Mouse (Mus musculus) forebrain, embryonic 11.5 days (tissue): ENCODE results near the gene Endov. TPM values are rescaled to one million over a fixed set of nuclear protein-coding genes. Genes with fewer than 3 reads are reported as not detected.

Experiments
- ATAC-seq: fragments of 200-750 bp; cut with Nextera tagmentation; replicated peaks from 2 replicates; pipeline ENCODE4 v1.8.0; 2017; ENCODE audit warnings: moderate TSS enrichment; ENCODE audit not compliant: low FRiP score
- DNase-seq: peaks from one replicate; pipeline ENCODE4 v3.0.0-alpha.2; 2017; ENCODE audit warnings: low spot score
- H3K27ac ChIP-seq: fragments of 300-500 bp; sonication (generic); 2 replicates; pipeline ENCODE4 v1.5.1; 2014; ENCODE audit warnings: low read depth, low read length
- H3K27me3 ChIP-seq: fragments of 300-500 bp; sonication (generic); 2 replicates; pipeline ENCODE4 v1.6.1; 2014; ENCODE audit warnings: mild to moderate bottlenecking, low read length, mixed read lengths; ENCODE audit not compliant: control insufficient read depth, insufficient read depth
- H3K36me3 ChIP-seq: fragments of 300-500 bp; sonication (generic); 2 replicates; pipeline ENCODE4 v1.6.1; 2014; ENCODE audit warnings: mild to moderate bottlenecking, low read length, moderate library complexity, mixed read lengths; ENCODE audit not compliant: control insufficient read depth, insufficient read depth
- H3K4me1 ChIP-seq: fragments of 300-500 bp; sonication (generic); replicated peaks from 2 replicates; pipeline ENCODE4 v1.6.1; 2014; ENCODE audit warnings: low read length, mixed read lengths; ENCODE audit not compliant: control insufficient read depth, insufficient read depth
- H3K4me2 ChIP-seq: fragments of 300-500 bp; sonication (generic); 2 replicates; pipeline ENCODE4 v1.6.1; 2014; ENCODE audit warnings: low read depth, mild to moderate bottlenecking, low read length, moderate library complexity, mixed read lengths; ENCODE audit not compliant: severe bottlenecking
- H3K4me3 ChIP-seq: fragments of 300-500 bp; sonication (generic); 2 replicates; pipeline ENCODE4 v1.5.1; 2014; ENCODE audit warnings: low read depth, low read length
- H3K9ac ChIP-seq: fragments of 300-500 bp; sonication (generic); 2 replicates; pipeline ENCODE4 v1.6.1; 2014; ENCODE audit warnings: low read length
- H3K9me3 ChIP-seq: fragments of 300-500 bp; sonication (generic); 2 replicates; pipeline ENCODE4 v1.6.1; 2016; ENCODE audit warnings: low read length, mixed read lengths; ENCODE audit not compliant: control insufficient read depth
- WGBS: fragments of 180-500 bp; shearing (Covaris S2); extraction: QIAGEN DNeasy Blood & Tissue Kit; methylation state at CpG from one replicate; pipeline ENCODE4 v1.1.7; 2014; 5-methylcytosine and 5-hydroxymethylcytosine counted together
- polyA plus RNA-seq: library from polyadenylated mRNA; unstranded; fragments of >200 nt; fragmentation: Nextera tagmentation; extraction: Ambion mirVana; gene quantifications from 2 replicates; pipeline ENCODE4 v1.2.1, GENCODE M21; 2014

Gene Endov
- polyA plus RNA-seq, 1 experiment from 2014 or later: 18.4 TPM

DNA sequence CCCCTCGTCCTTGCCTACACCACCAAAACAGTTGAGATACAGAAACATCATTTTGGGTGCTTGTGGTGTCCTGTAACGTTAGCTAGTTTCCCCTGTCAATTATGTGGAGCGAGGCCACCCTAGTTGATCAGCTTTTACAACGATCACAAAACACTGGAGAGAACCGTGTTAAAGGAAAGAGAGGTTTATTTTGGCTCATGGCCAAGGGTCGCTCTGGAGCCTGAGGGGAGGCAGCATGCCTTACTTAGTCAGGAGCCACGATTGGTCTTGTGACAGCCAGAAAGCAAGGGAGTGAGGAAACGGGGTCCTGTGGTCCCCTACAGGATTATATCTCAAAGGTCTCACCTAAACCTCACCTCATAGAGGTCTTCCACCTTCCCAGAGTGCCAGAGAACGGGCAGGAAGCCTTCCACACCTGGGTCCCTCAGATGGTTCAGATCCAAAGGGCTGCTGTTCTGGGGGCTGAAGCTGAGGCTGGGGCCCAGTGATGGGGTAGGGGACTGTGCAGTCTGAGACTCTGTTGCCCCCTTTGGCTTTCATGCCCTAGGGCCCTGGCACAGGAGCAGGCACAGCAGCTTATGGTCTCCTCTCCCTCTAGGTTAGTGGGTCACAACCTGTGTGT is 22.0 kb downstream of the Endov start:
- Histone ChIP-seq H3K27ac (no peak overlapping the region), H3K36me3 (no peaks in the 10 kb centered on the region), H3K9me3 (no peaks in the 10 kb centered on the region), H3K4me1 (peaks cover 22% of the 10 kb centered on the region), H3K9ac (no peak overlapping the region), H3K27me3 (0 out of 2 replicates have a peak, but pooled peaks cover 5% of the 10 kb centered on the region), H3K4me3 (no peak overlapping the region), H3K4me2 (no peak overlapping the region)
- ATAC-seq (no peak), DNase-seq (no peak)
- WGBS: 65% methylated on average over 9 of the region's 9 CpGs

DNA sequence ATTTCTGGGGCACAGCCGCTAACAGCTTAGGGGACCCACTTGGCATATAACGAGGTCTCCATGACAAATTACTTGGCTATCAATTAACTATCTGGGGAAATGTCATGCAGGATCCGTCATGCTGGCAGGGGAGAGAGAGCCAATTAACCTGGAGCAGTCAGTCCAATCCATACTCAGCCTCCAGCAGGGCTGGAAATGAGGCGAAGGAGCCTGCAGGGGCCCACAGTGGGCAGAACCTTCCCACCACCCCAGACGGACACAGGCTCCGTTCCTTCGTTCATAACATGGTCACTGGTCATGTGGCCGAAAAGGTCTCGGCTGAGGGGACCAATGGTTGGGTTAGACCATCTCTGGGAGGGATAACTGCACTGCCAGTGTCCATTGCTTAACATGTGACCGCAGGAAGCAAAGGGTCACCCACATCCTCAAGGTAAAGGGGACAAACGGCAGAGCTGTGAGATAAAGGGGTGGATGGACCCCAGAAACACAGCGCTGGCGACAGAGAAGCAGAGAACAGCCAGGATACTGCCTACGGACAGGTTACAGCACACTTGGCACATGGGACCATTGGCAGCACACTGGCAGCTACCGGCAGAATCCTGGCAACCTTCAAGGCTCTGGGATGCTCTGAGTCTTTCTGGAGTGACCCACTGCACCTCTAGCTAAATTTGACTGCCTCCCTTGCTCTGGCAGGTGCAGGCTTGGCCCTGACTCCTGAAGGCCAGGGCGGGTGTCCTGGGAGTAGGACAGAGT is 23.1 kb downstream of the Endov start:
- H3K9ac ChIP-seq: peak overlapping the region; percentile 52; the same call in 1 of the 2 replicates
- WGBS: 46% methylated on average over 16 of the region's 16 CpGs
- 0 out of 2 replicates have a peak, but pooled peaks cover 5% of the 10 kb centered on the region for H3K27me3 ChIP-seq
- peak overlapping the region; percentile 13; the same call in 1 of the 2 replicates for H3K4me3 ChIP-seq
- no peaks in the 10 kb centered on the region for H3K36me3 ChIP-seq
- no peak for ATAC-seq
- H3K4me2 ChIP-seq: peak overlapping the region; percentile 48
- H3K9me3 ChIP-seq: no peaks in the 10 kb centered on the region
- no peak for DNase-seq
- H3K27ac ChIP-seq: peak overlapping the region; percentile 84
- H3K4me1 ChIP-seq: peaks cover 22% of the 10 kb centered on the region

- Histone ChIP-seq H3K27ac (peak overlapping the region; percentile 84), H3K4me3 (peak overlapping the region; percentile 13), H3K9me3 (no peaks in the 10 kb centered on the region), H3K4me1 (peaks cover 22% of the 10 kb centered on the region), H3K36me3 (no peaks in the 10 kb centered on the region), H3K4me2 (peak overlapping the region; percentile 48), H3K27me3 (0 out of 2 replicates have a peak, but pooled peaks cover 5% of the 10 kb centered on the region), H3K9ac (peak overlapping the region; percentile 52)
- DNase-seq (peak; percentile 88), ATAC-seq (peak; percentile 81)
- 2% methylated on average over 21 of the region's 21 CpGs for WGBS
Observed at GRCm38 (mm10) chr11:119514967-119515636, 24.0 kb downstream of the Endov start.

DNA sequence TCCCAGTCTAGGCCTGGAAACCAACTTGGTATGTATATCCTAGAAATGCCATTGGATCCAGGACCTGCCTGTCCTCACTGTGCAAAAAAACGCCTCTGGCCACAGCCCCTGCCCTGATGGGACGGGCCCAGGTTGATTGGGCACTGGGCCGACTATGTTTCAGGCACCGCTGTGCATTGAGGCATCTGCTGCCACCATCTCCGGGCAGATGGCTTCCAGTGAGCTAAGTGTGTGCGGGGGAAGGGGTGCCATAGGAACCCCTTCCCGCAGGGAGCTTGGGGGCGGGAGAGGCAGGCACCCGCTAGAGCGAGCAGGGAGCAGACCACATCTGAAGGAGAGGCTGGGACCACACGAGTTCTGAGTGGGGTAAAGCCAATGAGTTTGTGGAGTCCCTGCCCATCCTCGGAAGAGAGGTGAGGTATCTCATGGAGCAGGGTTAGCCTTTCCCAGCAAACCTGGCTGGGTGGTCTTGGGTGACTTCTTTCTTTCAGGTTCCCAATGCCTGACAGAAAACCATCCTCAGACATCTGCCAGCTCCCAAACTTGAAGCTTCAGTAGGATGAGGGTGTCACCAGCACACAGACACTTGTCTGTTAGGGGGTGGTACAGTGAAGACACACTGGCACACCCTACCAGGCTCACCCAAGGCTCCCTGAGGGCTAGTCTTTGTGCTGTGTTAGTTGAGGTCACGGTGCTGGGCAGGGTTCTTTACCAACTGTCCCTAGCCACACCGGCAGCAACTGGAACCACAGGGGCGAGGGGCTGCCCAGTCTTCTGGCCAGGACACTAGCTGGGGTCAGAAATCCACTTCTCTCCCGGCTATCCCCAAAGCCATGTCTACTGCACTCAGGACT is 24.9 kb downstream of the Endov start:
- H3K9ac ChIP-seq: peak overlapping the region; percentile 52; the same call in 1 of the 2 replicates
- no peaks in the 10 kb centered on the region for H3K9me3 ChIP-seq
- peak overlapping the region; percentile 48; the same call in 1 of the 2 replicates for H3K4me2 ChIP-seq
- H3K36me3 ChIP-seq: no peaks in the 10 kb centered on the region
- H3K27me3 ChIP-seq: 0 out of 2 replicates have a peak, but pooled peaks cover 5% of the 10 kb centered on the region
- 77% methylated on average over 16 of the region's 16 CpGs for WGBS
- no peak for DNase-seq
- H3K27ac ChIP-seq: peak overlapping the region; percentile 84
- H3K4me1 ChIP-seq: peaks cover 22% of the 10 kb centered on the region
- no peak overlapping the region for H3K4me3 ChIP-seq
- no peak for ATAC-seq

DNA sequence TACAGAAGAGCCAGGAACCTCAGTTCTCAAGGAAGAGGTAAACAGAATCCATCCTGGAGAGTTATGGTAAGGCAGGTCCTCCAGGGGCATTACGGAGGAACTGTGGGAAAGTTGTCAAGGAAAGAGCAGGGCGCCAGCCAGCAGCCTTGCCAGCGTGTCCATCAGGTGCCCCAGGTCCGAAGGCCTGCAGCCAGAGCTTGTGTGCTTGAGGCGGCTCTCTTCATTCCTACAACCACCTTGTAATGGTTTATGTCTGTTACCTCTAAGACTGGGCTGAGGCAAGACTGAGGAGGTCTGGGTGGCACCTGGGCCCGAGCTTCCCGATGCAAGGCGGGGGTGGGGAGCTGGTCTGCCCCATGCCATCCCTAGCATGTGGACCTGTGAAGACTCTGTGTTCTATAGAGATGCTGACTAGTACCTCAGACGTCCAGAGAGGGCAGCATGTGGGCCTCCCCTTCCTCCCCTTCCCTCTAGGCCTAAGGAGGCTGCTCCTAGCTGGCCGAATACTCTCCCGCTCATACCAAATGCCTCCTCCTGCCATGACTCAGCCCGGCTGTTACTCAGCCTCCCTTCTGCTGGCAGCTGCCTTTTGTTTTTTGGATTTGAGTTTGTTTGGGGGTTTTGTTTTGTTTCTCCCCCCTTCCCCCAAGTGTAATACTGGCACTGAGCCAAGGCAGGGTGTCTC is 25.7 kb downstream of the Endov start:
- Histone ChIP-seq H3K27ac (no peak overlapping the region), H3K9me3 (no peaks in the 10 kb centered on the region), H3K4me3 (no peak overlapping the region), H3K36me3 (no peaks in the 10 kb centered on the region), H3K27me3 (0 out of 2 replicates have a peak, but pooled peaks cover 5% of the 10 kb centered on the region), H3K9ac (no peak overlapping the region), H3K4me1 (peaks cover 22% of the 10 kb centered on the region), H3K4me2 (no peak overlapping the region)
- DNase-seq (no peak), ATAC-seq (no peak)
- 61% methylated on average over 12 of the region's 12 CpGs for WGBS

- no peak for ATAC-seq
- H3K4me2 ChIP-seq: no peak overlapping the region
- H3K4me1 ChIP-seq: peaks cover 18% of the 10 kb centered on the region
- H3K9me3 ChIP-seq: no peaks in the 10 kb centered on the region
- DNase-seq: no peak
- H3K36me3 ChIP-seq: no peaks in the 10 kb centered on the region
- 0 out of 2 replicates have a peak, but pooled peaks cover 2% of the 10 kb centered on the region for H3K27me3 ChIP-seq
- H3K27ac ChIP-seq: no peak overlapping the region
- H3K4me3 ChIP-seq: no peak overlapping the region
- H3K9ac ChIP-seq: no peak overlapping the region
- 94% methylated on average over 1 of the region's 1 CpGs for WGBS
Observed at GRCm38 (mm10) chr11:119519387-119519786, 28.2 kb downstream of the Endov start.

DNA sequence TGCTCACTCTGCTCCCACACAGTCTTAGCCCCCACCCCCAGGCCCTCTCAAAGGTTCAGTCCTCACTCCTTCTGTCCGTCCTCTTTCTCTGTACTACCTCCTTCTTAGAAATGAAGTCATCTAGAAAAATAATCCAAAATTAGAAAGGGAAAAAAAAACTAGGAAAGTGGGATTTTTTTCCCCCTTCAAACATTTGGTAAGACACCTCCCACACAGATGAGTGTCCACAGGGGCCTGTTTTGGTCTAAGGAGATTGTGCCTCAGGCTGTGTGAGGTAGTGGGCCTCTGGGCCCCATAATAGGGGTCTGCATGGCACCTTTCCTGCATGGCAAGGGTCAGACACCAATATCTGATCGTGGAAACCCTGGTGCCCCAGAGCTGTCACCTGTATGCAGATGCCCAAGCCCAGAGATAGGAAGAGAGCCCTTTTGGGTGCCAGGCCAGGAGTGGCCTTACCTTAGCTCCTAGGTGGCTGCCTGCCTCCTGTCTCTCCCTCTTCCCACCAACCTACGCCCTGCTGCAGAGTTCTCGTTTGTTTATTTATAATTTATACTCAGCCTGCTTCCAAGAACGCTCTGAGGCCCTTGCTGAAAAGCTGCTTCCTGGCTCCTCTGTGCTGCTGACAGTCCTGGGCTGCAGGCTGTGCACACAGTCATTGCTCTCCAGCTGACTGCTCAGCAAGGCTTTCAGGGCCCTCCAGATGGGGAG is 29.0 kb downstream of the Endov start:
- 0 out of 2 replicates have a peak, but pooled peaks cover 2% of the 10 kb centered on the region for H3K27me3 ChIP-seq
- no peak overlapping the region for H3K9ac ChIP-seq
- no peak for DNase-seq
- no peaks in the 10 kb centered on the region for H3K36me3 ChIP-seq
- peaks cover 12% of the 10 kb centered on the region for H3K4me1 ChIP-seq
- 79% methylated on average over 5 of the region's 5 CpGs for WGBS
- no peak for ATAC-seq
- H3K4me3 ChIP-seq: no peak overlapping the region
- no peaks in the 10 kb centered on the region for H3K9me3 ChIP-seq
- no peak overlapping the region for H3K27ac ChIP-seq
- H3K4me2 ChIP-seq: no peak overlapping the region
